Mouse (Mus musculus): ENCODE measurements around the gene Polr3gl. TPM values are rescaled to one million over a fixed set of nuclear protein-coding genes. Genes with fewer than 3 reads are reported as not detected.
"Not testable (repeated sequence)": the region's sequence is repeated elsewhere in the genome, so short reads cannot be mapped to it uniquely, and the experiment has no call there.

The Polr3gl gene
- 10 to 100 TPM; 40.6 to 51.4 TPM for polyA plus RNA-seq (2017; shearing (Covaris generic))

DNA sequence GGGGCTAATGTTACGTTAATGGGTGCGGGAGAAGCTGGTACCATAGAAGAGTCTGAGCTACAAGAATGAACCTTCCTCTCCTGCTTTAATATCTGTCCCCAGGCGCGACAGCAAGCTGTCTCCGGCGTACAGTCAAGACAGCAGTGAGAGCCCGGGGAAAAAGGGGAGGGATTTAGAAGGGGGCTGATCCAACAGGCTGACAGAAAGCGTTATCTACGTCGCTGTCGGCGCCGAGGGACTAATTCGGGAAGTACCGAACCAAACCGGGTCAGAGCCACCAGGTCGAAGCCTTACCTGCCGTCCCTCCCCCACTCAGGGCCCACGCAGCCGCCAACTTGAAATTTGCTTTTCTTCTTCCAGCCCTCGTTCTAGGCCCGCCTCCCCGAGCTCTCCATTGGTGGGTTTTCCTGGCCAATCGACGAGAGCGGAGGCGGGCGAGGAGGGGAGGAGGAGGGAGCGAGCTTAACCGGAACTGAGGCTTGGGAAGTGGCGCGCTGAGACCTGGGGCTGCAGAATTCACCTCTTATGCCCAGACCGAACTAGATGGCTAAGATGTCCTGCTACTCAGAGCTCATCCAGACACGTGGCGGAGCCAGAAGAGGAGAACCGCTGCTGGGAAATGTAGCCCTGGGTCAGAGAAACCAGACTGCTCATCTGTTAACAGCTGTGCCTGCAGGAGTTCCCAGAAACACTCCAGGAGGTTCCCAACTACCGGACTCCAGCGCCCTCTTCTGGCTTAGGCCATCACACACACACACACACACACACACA lies at the start of gene Polr3gl:
TSS of gene Polr3gl (minus strand) at position 392 of the 771 bp plus-strand sequence.
- ATAC-seq: peak; percentile 91

DNA sequence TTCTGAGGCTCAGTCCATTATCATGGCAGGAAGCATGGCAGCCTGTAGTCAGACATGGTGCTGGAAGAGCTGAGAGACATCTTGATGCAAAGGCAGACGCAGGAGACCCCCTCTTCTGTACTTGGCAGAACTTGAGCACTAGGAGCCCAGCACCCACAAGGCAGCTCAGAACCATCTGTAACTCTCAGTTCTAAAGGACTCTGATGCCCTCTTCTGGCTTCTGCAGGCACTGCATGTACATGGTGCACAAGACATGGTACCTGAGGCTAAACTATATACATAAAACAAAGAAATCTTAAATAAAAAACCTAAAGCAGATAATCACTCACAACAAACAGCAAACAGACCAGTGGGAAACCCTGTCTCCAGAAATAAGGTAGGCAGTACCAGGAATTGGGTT lies 45.2 kb upstream of the Polr3gl start:
- ATAC-seq: peak; percentile 47

DNA sequence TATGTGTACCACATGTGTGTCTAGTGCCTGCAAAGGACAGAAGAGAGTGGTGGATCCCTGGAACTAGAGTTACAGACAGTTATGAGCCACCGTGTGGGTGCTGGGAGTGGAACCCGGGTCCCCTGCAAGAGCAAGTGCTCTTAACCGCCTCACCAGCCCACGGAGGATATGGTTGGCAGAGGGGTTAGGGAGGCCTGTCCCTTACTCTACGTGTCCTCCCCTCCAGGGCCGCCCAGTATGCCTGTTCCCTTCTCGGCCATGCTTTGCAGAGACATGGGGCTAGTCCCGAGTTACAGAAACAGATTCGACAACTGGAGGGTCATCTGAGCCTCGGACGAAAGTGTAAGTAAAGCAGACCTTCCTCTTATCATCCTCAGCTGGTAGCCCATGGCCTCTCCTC lies 42.5 kb upstream of the Polr3gl start:
- no peak for ATAC-seq

DNA sequence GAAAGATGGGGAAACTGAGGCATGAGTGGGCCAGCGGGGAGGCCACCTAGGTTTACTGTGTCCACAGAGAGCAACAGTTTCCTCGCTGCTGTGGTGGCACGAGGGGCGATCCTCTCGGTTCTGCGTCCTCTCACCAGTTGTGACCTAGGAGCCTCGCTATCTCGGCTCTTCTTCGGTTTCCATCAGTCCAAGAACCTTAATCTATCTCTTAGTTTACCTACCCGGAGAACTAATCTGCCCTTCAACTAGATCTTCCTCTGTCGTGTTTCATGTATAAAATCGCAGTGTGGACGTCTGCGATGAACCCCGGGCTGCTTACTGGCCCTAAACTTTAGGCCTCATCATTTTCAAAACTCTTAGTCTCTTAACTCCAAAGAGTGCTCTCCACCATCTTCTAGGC lies 41.9 kb upstream of the Polr3gl start:
- no peak for ATAC-seq

DNA sequence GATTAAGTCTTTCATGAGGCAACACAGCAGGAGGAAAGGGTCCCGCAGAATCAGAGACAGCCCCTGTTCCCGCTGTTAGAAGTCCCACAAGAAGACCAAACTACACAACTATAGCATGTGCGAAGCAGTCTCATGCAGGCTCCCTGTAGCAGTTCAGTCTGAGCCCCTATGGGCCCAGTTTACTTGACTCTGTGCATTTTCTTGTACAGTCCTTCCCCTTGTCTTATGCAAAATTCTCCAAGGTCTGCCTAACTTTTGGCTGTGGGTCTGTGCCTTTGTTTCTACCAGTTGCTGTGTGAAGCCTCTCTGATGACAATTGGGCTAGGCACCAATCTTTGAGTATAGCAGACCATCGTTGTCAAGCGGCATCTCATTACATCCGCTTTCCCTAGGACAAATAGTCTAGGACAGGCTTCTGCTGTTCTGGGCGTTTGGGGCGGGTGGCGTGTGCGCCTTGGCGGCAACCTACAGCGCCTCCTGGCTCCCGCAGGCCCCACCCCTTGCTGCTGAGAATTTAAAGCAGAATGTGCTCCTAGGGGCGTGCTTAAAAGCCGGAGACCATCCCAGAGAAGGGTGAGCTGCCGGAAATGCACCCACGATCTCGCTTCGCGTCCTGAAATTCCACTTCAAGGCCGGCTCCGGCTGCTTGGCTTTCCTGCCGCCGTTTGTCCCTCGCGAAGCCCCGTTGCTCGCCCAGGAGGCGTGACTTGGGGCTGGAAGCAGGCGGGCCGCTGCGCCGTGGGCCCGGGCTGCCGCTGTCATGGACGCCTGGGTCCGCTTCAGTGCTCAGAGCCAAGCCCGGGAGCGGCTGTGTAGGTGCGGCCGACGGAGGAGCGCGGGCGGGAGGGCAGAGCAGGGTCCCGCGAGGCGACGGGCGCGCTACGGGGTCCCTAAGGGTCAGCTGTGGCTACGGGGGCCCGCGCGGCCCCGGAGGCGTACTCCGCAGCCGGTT lies 41.2 kb upstream of the Polr3gl start, which contains the start of the genes Pex11b and Gm42957:
TSS of gene Pex11b (plus strand) at position 449 of the 952 bp plus-strand sequence.
TSS of gene Gm42957 (plus strand) at position 547 of the 952 bp plus-strand sequence.
- ATAC-seq: peak; percentile 87

DNA sequence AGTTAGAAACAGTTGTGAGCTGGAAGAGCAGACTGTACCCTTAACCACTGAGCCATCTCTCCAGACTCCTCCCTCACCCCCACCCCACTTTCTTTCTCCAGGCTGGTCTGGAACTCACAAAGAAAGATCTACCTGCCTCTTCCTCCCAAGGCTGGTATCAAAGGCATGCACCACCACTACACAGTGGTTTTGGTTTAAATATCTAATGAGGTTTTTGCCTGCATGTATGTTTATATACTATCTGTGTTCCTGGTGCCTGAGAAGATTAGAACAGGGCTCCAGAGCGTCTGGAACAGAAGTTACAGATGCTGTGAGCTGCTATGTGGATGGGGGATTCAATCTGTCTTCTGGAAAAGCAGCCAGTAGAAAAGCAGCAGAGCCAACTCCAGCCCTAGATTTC lies 40.0 kb upstream of the Polr3gl start:
- no peak for ATAC-seq

DNA sequence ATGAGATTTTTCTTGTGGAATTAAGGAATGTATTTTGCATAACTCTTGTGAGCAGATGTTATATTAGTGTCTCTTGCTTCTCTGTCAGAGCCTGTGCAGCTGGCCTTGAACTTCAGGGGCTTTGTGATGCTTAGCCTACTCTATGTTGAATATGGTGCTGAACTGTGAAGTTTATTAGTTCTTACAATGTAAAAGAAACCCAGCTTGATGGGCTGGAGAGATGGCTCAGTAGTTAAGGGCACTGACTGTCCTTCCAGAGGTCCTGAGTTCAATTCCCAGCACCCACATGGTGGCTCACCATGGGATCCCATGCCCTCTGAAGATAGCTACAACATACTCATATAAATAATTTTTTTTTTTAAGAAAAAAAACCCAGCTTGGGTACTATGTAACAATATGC lies 38.1 kb upstream of the Polr3gl start:
- ATAC-seq: no peak

DNA sequence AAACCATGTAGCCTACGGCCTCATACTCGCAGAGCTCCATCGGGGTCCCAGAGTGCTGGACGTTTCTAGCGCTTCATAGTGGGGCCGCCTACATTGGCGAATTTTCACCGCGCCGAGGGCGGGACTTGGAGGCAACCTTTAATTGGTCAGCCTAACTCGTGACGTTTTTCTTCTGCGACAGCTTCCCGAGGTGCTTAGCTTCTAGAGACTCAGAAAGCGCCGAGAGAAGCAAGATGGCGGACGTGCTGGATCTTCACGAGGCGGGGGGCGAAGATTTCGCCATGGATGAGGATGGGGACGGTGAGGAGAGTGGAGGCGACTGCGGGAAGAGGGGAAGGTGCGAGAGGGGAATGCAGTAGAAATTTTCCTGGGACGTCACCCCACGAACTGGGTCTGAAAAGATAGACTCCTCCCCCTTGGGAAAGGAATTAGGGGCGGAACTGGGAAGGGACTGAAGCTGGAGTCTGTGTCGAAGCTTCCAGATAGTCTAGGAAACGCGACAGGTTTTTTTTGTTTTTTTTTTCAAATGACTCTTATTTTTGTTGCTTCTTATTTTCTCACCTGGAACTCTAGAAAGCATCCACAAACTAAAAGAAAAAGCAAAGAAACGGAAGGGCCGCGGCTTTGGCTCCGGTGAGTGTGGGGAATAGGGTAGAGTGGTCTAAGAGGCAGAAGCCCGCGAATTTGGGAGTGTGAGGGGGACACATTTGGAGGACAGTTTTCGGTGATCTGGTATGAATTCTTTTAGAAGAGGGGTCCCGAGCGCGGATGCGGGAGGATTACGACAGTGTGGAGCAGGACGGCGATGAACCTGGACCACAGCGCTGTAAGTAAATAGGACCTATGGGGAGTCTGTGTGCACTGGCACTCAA lies 36.0 kb upstream of the Polr3gl start, which contains the start of gene Rbm8a:
TSS of gene Rbm8a (plus strand) at position 205 of the 872 bp plus-strand sequence.
- ATAC-seq: peak; percentile 99

DNA sequence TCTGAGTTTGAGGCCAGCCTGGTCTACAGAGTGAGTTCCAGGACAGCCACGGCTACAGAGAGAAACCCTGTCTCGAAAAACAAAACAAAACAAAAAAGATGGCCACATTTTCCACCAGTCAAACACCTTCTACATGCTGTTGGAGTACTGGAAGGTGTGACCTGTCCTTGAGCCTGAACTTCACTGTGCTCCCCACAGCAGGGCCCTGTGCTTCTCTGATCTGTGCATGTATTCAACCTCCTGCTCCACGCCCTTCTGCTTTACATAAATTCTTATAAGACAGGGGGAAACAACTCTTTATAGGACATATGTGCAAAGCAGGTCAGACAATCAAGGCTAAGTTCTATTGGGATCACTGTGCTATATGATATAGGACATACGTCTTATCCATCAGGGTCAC lies 29.2 kb upstream of the Polr3gl start:
- ATAC-seq: no peak

DNA sequence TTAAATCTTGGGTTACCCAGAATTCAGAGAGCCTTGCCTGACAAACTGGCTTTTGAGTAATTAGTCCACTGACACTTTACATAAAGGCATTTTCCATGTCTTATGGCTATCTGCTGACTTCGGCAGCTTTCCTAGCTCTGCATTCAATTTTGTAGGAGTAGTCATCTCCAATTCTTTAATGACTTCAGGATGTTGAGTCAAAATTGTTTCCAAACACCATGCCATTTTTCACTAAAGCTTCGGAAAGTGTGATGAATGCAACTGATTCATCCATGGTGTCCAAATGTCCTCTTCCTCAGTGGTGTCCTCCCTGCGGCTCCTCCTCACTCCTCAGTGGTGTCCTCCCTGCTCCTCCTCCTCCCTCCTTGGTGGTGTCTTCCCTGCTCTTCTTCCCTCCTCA lies 24.0 kb upstream of the Polr3gl start:
- ATAC-seq: no peak

DNA sequence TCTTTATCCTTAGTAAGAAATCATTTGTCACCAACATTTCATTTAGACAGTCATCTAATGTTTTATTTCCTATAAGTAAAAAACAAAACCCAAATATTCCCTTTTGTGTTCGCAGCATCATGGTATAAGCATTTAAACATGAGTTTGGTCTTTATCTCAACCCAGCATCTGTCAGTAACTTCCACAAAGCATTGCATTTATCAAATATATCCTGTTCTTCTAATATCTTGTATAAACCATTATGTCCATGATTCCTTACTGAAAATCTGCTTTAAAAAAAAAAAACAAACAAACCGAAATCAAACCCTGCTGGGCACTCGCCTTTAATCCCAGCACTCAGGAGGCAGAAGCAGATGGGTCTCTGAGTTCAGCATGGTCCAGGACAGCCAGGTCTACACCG lies 12.6 kb upstream of the Polr3gl start:
- no peak for ATAC-seq

DNA sequence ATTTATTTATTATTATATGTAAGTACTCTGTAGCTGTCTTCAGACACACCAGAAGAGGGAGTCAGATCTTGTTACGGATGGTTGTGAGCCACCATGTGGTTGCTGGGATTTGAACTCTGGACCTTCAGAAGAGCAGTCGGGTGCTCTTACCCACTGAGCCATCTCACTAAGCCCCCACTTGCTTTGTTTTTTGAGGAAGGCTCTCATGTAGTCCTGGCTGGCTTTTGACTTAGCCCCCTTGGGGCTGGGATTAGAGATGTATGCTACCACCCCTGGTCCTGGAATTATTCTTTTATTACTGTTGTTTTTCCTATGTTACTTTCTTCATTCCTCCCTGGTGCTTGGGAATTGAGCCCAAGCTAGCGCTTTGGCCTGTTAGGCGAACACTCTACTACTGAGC lies 12.0 kb upstream of the Polr3gl start:
- not testable (repeated sequence) for ATAC-seq

DNA sequence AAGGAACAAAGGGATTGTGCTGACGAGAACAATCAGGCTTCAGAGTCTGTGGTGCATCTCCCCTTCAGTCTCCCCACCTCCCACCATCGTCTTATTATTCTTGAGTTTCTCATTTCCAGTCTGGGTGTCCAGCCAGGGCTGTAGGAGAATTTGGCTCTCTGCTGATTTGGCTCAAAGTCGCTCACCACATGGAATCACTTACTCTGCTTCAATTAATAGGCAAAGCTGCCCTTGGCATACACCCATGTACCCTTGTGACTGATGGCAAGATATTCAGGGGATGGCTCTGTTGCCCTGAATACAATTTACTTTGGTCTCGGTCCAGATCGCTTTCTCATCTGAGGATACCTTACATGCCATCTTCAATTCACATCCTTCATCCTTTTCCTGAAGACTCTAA lies 9.3 kb upstream of the Polr3gl start:
- ATAC-seq: no peak

DNA sequence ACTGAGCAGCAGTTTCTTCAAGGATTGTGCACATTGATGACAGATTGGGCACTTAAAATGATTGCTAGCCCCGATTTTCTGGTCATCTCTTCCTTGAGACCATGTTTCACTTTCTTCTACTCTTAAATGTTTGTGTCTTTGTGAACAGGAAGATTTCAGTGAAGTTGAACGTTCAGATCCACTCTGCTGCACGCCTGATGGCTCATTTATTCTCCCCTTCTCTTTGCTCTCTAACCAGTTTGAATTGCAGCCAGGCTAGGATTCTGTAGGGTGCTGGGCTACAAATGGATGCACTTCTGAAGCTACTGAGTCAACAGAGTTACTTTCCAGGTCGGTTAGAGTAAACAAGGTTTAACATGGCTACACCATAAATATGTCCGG lies 8.7 kb upstream of the Polr3gl start:
- ATAC-seq: no peak

DNA sequence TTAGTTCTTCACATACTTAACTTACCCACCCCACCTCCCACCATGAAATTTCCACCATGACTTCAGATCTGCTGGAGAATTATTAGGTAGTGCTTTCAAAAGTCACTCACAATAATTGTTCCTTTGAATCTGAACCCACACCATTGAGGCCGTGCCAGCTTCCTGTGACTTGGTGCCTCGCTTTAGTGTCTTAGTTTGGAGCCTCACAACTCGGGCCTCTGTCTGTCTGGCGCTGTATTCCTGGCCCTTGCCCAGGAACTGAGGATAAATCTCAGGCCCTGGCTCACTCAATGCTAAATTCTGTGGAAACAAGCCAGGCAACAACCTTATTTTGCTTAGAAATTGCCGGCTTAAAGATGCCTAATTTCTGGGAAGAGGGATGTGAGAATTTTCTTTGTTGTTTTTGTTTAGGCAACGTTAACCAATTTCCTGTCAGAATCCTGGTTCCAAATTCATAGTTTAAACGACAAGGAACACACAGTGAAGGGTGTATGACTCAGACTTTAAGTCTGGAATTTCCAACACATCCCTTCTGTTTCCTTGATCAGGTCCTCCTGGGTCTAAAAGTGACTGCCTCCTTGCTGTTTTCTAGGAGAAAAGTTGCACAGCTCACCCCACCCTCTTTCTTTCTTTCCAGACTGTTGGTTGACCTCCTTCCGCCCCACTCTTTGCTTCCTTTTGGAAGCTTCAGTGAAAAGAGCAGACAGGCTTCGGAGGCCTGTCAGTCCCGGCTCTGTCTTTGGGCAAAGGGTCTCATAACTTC lies 8.1 kb upstream of the Polr3gl start:
- ATAC-seq: no peak

DNA sequence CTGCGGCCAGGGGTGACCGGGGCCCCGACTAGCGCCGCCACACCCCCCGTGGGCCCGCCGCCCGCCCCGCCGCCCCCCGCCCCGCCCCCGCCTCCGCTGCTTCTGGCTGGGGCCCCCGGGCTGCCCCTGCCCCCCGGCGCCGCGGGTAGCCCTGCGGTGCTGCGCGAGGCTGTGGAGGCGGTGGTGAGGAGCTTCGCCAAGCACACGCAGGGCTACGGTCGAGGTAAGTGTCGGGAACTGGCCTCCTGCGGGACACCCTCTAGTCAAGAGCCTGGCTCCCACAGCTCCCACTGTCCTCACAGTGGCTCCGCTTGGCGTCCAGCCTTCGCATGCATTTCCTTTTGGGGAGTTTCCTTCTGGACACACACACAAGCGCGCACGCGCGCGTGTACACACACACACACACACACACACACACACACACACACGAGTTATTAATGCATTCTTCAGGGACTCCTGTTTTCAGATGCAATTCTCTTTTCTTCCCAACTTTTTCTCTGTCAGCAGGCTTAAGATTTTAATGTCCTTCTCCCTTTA lies 7.3 kb upstream of the Polr3gl start:
- ATAC-seq: no peak

DNA sequence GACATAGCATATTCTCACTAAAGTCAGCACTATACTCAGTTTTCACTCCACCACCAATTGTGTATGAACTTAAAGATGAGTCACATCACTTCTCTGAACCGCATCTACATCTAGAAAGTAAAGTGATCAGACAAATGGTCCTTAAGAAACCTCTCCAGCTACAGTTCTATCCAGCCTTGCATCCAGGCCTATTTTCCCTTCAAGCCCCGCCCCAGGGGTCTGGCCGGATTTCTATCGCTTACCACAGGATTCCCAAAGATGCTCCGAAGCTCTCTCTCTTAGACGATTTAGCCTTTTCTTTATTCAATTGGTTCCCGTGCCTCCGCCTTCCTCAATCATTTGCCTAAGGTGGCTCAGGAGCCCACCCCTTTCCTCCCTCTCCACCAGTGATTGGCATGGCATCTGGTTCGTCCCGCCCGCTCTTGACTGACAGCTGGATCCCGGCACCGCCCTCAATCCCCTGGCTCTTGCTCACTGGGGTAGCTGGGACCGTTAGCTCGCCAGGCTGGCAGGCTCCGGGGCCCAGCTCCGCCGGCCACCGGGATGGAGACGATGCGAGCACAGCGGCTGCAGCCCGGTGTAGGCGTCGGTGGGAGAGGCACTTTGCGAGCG lies 6.8 kb upstream of the Polr3gl start, which contains the start of gene Lix1l:
TSS of gene Lix1l (plus strand) at position 511 of the 612 bp plus-strand sequence.
- ATAC-seq: peak; percentile 96

DNA sequence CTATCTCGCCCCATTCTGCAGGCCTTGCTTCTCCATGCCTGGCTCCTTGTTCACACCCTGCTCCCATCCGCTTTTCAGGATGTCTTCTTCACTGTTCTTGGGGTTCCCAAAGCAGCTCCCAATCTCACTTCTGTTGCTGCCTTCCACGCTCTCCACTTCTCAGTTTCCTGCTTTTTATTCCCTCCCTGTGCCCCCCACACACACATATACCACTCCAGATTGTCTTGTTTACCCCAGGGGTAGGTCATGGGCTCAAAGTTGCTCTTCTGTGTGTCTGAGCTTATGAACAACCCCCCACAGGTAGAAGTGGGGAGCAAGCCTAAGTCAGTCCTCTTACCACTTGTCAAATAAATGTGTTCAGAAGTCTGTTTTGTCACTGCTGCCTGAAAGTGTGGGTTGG lies 5.4 kb upstream of the Polr3gl start:
- no peak for ATAC-seq

DNA sequence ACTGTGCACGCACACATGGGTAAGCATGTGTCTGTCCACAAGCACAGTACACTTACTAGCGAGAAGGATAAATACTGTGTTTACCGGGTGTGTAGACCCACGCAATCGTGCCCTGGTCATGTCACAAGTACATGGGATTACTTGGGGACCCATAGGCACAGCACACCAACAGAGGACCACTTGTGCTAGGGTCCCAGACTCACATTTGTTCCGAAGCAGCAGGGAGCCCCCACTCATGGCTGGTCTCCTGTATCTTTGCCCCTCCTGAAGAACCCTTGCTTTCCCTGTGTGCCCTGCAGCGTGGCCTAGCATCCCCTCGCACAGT lies 5.0 kb upstream of the Polr3gl start:
- ATAC-seq: no peak

DNA sequence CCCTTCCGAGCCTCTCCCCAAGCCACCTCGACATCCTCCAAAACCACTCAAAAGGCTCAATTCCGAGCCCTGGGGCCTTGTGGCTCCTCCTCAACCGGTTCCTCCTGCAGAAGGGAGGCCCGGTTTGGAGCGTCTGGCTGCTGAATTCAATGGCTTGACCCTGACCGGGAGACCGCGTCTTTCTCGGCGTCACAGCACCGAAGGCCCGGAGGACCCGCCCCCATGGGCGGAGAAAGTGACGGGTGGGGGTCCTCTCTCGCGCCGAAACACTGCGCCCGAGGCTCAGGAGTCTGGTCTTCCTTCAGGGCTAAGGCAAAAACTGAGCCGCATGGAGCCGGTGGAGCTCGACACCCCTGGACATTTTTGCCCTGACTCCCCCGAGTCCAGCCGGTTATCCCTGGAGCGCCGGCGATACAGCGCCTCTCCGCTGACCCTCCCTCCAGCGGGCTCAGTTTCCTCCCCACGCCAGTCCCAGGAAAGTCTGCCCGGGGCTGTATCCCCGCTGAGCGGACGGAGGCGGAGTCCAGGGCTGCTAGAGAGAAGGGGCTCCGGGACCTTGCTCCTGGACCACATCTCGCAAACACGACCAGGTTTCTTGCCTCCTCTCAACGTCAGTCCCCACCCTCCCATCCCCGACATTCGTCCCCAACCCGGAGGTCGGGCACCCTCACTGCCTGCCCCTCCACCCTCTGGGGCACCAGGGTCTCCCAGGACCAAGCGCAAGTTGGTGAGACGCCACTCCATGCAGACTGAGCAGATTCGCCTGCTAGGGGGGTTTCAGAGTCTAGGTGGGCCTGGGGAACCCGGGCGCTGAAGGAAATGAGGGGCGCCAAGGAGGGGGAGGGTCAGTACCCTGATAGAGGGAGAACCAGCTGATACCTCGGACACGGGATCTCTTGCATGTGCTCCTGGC lies 4.4 kb upstream of the Polr3gl start:
- no peak for ATAC-seq

All from CD4-positive, CD25-positive, alpha-beta regulatory T cell, adult 4 months (primary cell).